Mouse (Mus musculus): ENCODE measurements around the gene Cyp2a4.
"Not testable (repeated sequence)": the region's sequence is repeated elsewhere in the genome, so short reads cannot be mapped to it uniquely, and the experiment has no call there.

Gene Cyp2a4

GRCm38 (mm10) chr7:26306926-26307325 is at the start of gene Cyp2a4:
Cyp2a4 (plus strand) TSS chr7:26307169.
- DNase-seq, result not testable (repeated sequence)

GRCm38 (mm10) chr7:26260034-26260433 is 46.9 kb upstream of the Cyp2a4 start, which contains the start of gene Vmn1r184:
Vmn1r184 (plus strand) TSS chr7:26260334.
- DNase-seq, result not testable (repeated sequence)

- not testable (repeated sequence) for DNase-seq
These were observed 3.4 kb upstream of the Cyp2a4 start for GRCm38 (mm10) chr7:26303429-26304166.

GRCm38 (mm10) chr7:26311786-26312185 is 4.8 kb downstream of the Cyp2a4 start:
- not testable (repeated sequence) for DNase-seq

- DNase-seq, result not testable (repeated sequence)
These were observed 8.2 kb downstream of the Cyp2a4 start for GRCm38 (mm10) chr7:26315194-26315593.

- DNase-seq, result not testable (repeated sequence)
These were observed 8.8 kb downstream of the Cyp2a4 start for GRCm38 (mm10) chr7:26315809-26316208.

GRCm38 (mm10) chr7:26320361-26320760 is 13.4 kb downstream of the Cyp2a4 start:
- DNase-seq, result peak; percentile 3

- DNase-seq, result not testable (repeated sequence)
These were observed 43.2 kb downstream of the Cyp2a4 start for GRCm38 (mm10) chr7:26350177-26350576.

GRCm38 (mm10) chr7:26352258-26352657 is 45.3 kb downstream of the Cyp2a4 start:
- DNase-seq, result not testable (repeated sequence)

GRCm38 (mm10) chr7:26356719-26357118 is 49.8 kb downstream of the Cyp2a4 start:
- DNase-seq, result not testable (repeated sequence)

Data from kidney, postnatal 10 days (tissue).